Mouse (Mus musculus): ENCODE measurements around the gene Itpa. TPM values are rescaled to one million over a fixed set of nuclear protein-coding genes. Genes with fewer than 3 reads are reported as not detected.

Gene Itpa
- polyA plus RNA-seq, 1 experiment from 2014 or later = 116 TPM

GRCm38 (mm10) chr2:130679154-130679553 lies 11.7 kb downstream of the Itpa start:
- Histone ChIP-seq H3K4me2 (replicated peaks) (no peak overlapping the region), H3K9ac (no peak overlapping the region), H3K36me3 (replicated peaks; ENCODE audit: control insufficient read depth, insufficient read depth) (peaks cover 92% of the 10 kb centered on the region), H3K9me3 (ENCODE audit: control insufficient read depth, low read length) (no peaks in the 10 kb centered on the region), H3K4me1 (replicated peaks; ENCODE audit: control insufficient read depth, insufficient read depth, low read length) (no peaks in the 10 kb centered on the region), H3K27ac (no peak overlapping the region), H3K4me3 (replicated peaks; ENCODE audit: low read length) (no peak overlapping the region), H3K27me3 (ENCODE audit: control insufficient read depth, insufficient read depth, low read length) (no peaks in the 10 kb centered on the region)
- DNase-seq (ENCODE audit: low spot score) (no peak), ATAC-seq (ENCODE audit: low FRiP score) (no peak)
- WGBS = 96% methylated on average over 12 of the region's 12 CpGs

GRCm38 (mm10) chr2:130679899-130680298 lies 12.5 kb downstream of the Itpa start:
- Histone ChIP-seq H3K4me2 (replicated peaks) (no peak overlapping the region), H3K36me3 (replicated peaks; ENCODE audit: control insufficient read depth, insufficient read depth) (peaks cover 93% of the 10 kb centered on the region), H3K27me3 (ENCODE audit: control insufficient read depth, insufficient read depth, low read length) (no peaks in the 10 kb centered on the region), H3K4me3 (replicated peaks; ENCODE audit: low read length) (no peak overlapping the region), H3K9ac (no peak overlapping the region), H3K27ac (no peak overlapping the region), H3K9me3 (ENCODE audit: control insufficient read depth, low read length) (no peaks in the 10 kb centered on the region), H3K4me1 (replicated peaks; ENCODE audit: control insufficient read depth, insufficient read depth, low read length) (no peaks in the 10 kb centered on the region)
- 91% methylated on average over 6 of the region's 6 CpGs for WGBS
- ATAC-seq (ENCODE audit: low FRiP score) (no peak), DNase-seq (ENCODE audit: low spot score) (no peak)

GRCm38 (mm10) chr2:130681531-130681930 lies 14.1 kb downstream of the Itpa start:
- H3K36me3 ChIP-seq (replicated peaks; ENCODE audit: control insufficient read depth, insufficient read depth) = peaks cover 81% of the 10 kb centered on the region
- H3K27me3 ChIP-seq (ENCODE audit: control insufficient read depth, insufficient read depth, low read length) = no peaks in the 10 kb centered on the region
- no peaks in the 10 kb centered on the region for H3K9me3 ChIP-seq (ENCODE audit: control insufficient read depth, low read length)
- no peak overlapping the region for H3K27ac ChIP-seq
- ATAC-seq (ENCODE audit: low FRiP score) (no peak), DNase-seq (ENCODE audit: low spot score) (no peak)
- no peak overlapping the region for H3K4me2 ChIP-seq (replicated peaks)
- no peak overlapping the region for H3K4me3 ChIP-seq (replicated peaks; ENCODE audit: low read length)
- H3K4me1 ChIP-seq (replicated peaks; ENCODE audit: control insufficient read depth, insufficient read depth, low read length) = no peaks in the 10 kb centered on the region
- 92% methylated on average over 3 of the region's 3 CpGs for WGBS
- no peak overlapping the region for H3K9ac ChIP-seq

GRCm38 (mm10) chr2:130685426-130685825 lies 18.0 kb downstream of the Itpa start:
- H3K27me3 ChIP-seq (ENCODE audit: control insufficient read depth, insufficient read depth, low read length) = no peaks in the 10 kb centered on the region
- ATAC-seq (ENCODE audit: low FRiP score) (no peak), DNase-seq (ENCODE audit: low spot score) (no peak)
- whole genome bisulfite sequencing = 90% methylated on average over 9 of the region's 9 CpGs
- H3K4me1 ChIP-seq (replicated peaks; ENCODE audit: control insufficient read depth, insufficient read depth, low read length) = no peaks in the 10 kb centered on the region
- no peak overlapping the region for H3K9ac ChIP-seq
- no peak overlapping the region for H3K4me3 ChIP-seq (replicated peaks; ENCODE audit: low read length)
- no peak overlapping the region for H3K27ac ChIP-seq
- H3K36me3 ChIP-seq (replicated peaks; ENCODE audit: control insufficient read depth, insufficient read depth) = peaks cover 42% of the 10 kb centered on the region
- H3K4me2 ChIP-seq (replicated peaks) = no peak overlapping the region
- H3K9me3 ChIP-seq (ENCODE audit: control insufficient read depth, low read length) = no peaks in the 10 kb centered on the region

- no peak for DNase-seq (ENCODE audit: low spot score)
- Histone ChIP-seq H3K9me3 (ENCODE audit: control insufficient read depth, low read length) (no peaks in the 10 kb centered on the region), H3K9ac (no peak overlapping the region), H3K27ac (no peak overlapping the region), H3K4me1 (replicated peaks; ENCODE audit: control insufficient read depth, insufficient read depth, low read length) (no peaks in the 10 kb centered on the region), H3K27me3 (ENCODE audit: control insufficient read depth, insufficient read depth, low read length) (no peaks in the 10 kb centered on the region), H3K4me2 (replicated peaks) (no peak overlapping the region), H3K4me3 (replicated peaks; ENCODE audit: low read length) (no peak overlapping the region), H3K36me3 (replicated peaks; ENCODE audit: control insufficient read depth, insufficient read depth) (peaks cover 13% of the 10 kb centered on the region)
- ATAC-seq (ENCODE audit: low FRiP score) = no peak
- 85% methylated on average over 2 of the region's 2 CpGs for WGBS
Observed at GRCm38 (mm10) chr2:130689011-130689410, 21.6 kb downstream of the Itpa start.

- WGBS = 55% methylated on average over 3 of the region's 3 CpGs
- Histone ChIP-seq H3K9me3 (ENCODE audit: control insufficient read depth, low read length) (no peaks in the 10 kb centered on the region), H3K4me2 (replicated peaks) (no peak overlapping the region), H3K9ac (no peak overlapping the region), H3K27ac (no peak overlapping the region), H3K4me1 (replicated peaks; ENCODE audit: control insufficient read depth, insufficient read depth, low read length) (peaks cover 18% of the 10 kb centered on the region; the same call in 1 of the 2 replicates), H3K27me3 (ENCODE audit: control insufficient read depth, insufficient read depth, low read length) (peaks cover 36% of the 10 kb centered on the region), H3K36me3 (replicated peaks; ENCODE audit: control insufficient read depth, insufficient read depth) (no peaks in the 10 kb centered on the region), H3K4me3 (replicated peaks; ENCODE audit: low read length) (no peak overlapping the region)
- DNase-seq (ENCODE audit: low spot score) = no peak
- ATAC-seq (ENCODE audit: low FRiP score) = no peak
Observed at GRCm38 (mm10) chr2:130693563-130693962, 26.2 kb downstream of the Itpa start.

- WGBS = 2% methylated on average over 31 of the region's 31 CpGs
- ATAC-seq (ENCODE audit: low FRiP score) = peak; percentile 29; the same call in 1 of the 2 replicates
- Histone ChIP-seq H3K4me1 (replicated peaks; ENCODE audit: control insufficient read depth, insufficient read depth, low read length) (peaks cover 18% of the 10 kb centered on the region; the same call in 1 of the 2 replicates), H3K4me3 (replicated peaks; ENCODE audit: low read length) (peak overlapping the region; percentile 50), H3K9ac (peak overlapping the region; percentile 52), H3K27ac (no peak overlapping the region), H3K36me3 (replicated peaks; ENCODE audit: control insufficient read depth, insufficient read depth) (no peaks in the 10 kb centered on the region), H3K4me2 (replicated peaks) (peak overlapping the region; percentile 99), H3K9me3 (ENCODE audit: control insufficient read depth, low read length) (no peaks in the 10 kb centered on the region), H3K27me3 (ENCODE audit: control insufficient read depth, insufficient read depth, low read length) (peaks cover 42% of the 10 kb centered on the region)
- no peak for DNase-seq (ENCODE audit: low spot score)
Observed at GRCm38 (mm10) chr2:130696700-130697152, 29.3 kb downstream of the Itpa start.

- WGBS = under 1% methylated on average over 65 of the region's 65 CpGs
- peak within 1 kb of the TSS; percentile 52 for H3K9ac ChIP-seq
- H3K4me2 ChIP-seq (replicated peaks) = peak within 1 kb of the TSS; percentile 99
- H3K4me1 ChIP-seq (replicated peaks; ENCODE audit: control insufficient read depth, insufficient read depth, low read length) = peaks cover 18% of the 10 kb centered on the region; the same call in 1 of the 2 replicates
- H3K4me3 ChIP-seq (replicated peaks; ENCODE audit: low read length) = peak within 1 kb of the TSS; percentile 50
- H3K9me3 ChIP-seq (ENCODE audit: control insufficient read depth, low read length) = no peaks in the 10 kb centered on the region
- ATAC-seq (ENCODE audit: low FRiP score) (peak; percentile 61; the same call in 1 of the 2 replicates), DNase-seq (ENCODE audit: low spot score) (peak; percentile 27)
- no peak within 1 kb of the TSS for H3K27ac ChIP-seq
- H3K27me3 ChIP-seq (ENCODE audit: control insufficient read depth, insufficient read depth, low read length) = peaks cover 42% of the 10 kb centered on the region
- no peaks in the 10 kb centered on the region for H3K36me3 ChIP-seq (replicated peaks; ENCODE audit: control insufficient read depth, insufficient read depth)
Observed at GRCm38 (mm10) chr2:130697153-130697810, 29.9 kb downstream of the Itpa start, which contains the start of gene Slc4a11. TSS of gene Slc4a11 (minus strand) at chr2:130697519.

- peak overlapping the region; percentile 99 for H3K4me2 ChIP-seq (replicated peaks)
- ATAC-seq (ENCODE audit: low FRiP score) (0 out of 2 replicates have a peak, but pooled peaks have one; percentile 18), DNase-seq (ENCODE audit: low spot score) (peak; percentile 35)
- H3K4me1 ChIP-seq (replicated peaks; ENCODE audit: control insufficient read depth, insufficient read depth, low read length) = peaks cover 18% of the 10 kb centered on the region; the same call in 1 of the 2 replicates
- no peaks in the 10 kb centered on the region for H3K9me3 ChIP-seq (ENCODE audit: control insufficient read depth, low read length)
- H3K36me3 ChIP-seq (replicated peaks; ENCODE audit: control insufficient read depth, insufficient read depth) = no peaks in the 10 kb centered on the region
- H3K27ac ChIP-seq = no peak overlapping the region
- peaks cover 42% of the 10 kb centered on the region for H3K27me3 ChIP-seq (ENCODE audit: control insufficient read depth, insufficient read depth, low read length)
- WGBS = 3% methylated on average over 14 of the region's 14 CpGs
- H3K4me3 ChIP-seq (replicated peaks; ENCODE audit: low read length) = peak overlapping the region; percentile 50
- 0 out of 2 replicates have a peak overlapping the region, but pooled peaks have one; percentile 52 for H3K9ac ChIP-seq
Observed at GRCm38 (mm10) chr2:130697821-130698266, 30.4 kb downstream of the Itpa start.
